Mouse (Mus musculus): ENCODE results near the gene Gm20517. TPM values are rescaled to one million over a fixed set of nuclear protein-coding genes. Genes with fewer than 3 reads are reported as not detected.
A peak's percentile ranks its signal among the peaks of the same experiment; 100 is the strongest.

Gm20517 gene
- polyA plus RNA-seq, 1 experiment from 2014 or later: 0.73 TPM

GRCm38 (mm10) chr17:47600601-47601388 is 10.6 kb upstream of the Gm20517 start:
- peaks cover 25% of the 10 kb centered on the region for H3K4me1 ChIP-seq (ENCODE audit: control insufficient read depth, insufficient read depth, low read length)
- no peak overlapping the region for H3K9ac ChIP-seq (ENCODE audit: low read depth, low read length)
- no peaks in the 10 kb centered on the region for H3K27me3 ChIP-seq (replicated peaks; ENCODE audit: control insufficient read depth, insufficient read depth, low read length)
- ATAC-seq: no peak
- H3K4me3 ChIP-seq (ENCODE audit: low read length): no peak overlapping the region
- H3K27ac ChIP-seq (ENCODE audit: low read length): peak overlapping the region; percentile 35
- peaks cover 24% of the 10 kb centered on the region for H3K36me3 ChIP-seq (ENCODE audit: control insufficient read depth, insufficient read depth, low read length)
- H3K9me3 ChIP-seq (ENCODE audit: control insufficient read depth, low read length): no peaks in the 10 kb centered on the region
- WGBS: 86% methylated on average over 13 of the region's 13 CpGs
- H3K4me2 ChIP-seq (ENCODE audit: low read depth, low read length): no peak overlapping the region

GRCm38 (mm10) chr17:47601389-47601755 is 10.0 kb upstream of the Gm20517 start:
- Histone ChIP-seq H3K9me3 (ENCODE audit: control insufficient read depth, low read length) (no peaks in the 10 kb centered on the region), H3K4me2 (ENCODE audit: low read depth, low read length) (no peak overlapping the region), H3K27me3 (replicated peaks; ENCODE audit: control insufficient read depth, insufficient read depth, low read length) (no peaks in the 10 kb centered on the region), H3K4me1 (ENCODE audit: control insufficient read depth, insufficient read depth, low read length) (peaks cover 21% of the 10 kb centered on the region), H3K4me3 (ENCODE audit: low read length) (no peak overlapping the region), H3K27ac (ENCODE audit: low read length) (no peak overlapping the region), H3K36me3 (ENCODE audit: control insufficient read depth, insufficient read depth, low read length) (peaks cover 24% of the 10 kb centered on the region), H3K9ac (ENCODE audit: low read depth, low read length) (no peak overlapping the region)
- no peak for ATAC-seq
- WGBS: 86% methylated on average over 10 of the region's 10 CpGs

DNA sequence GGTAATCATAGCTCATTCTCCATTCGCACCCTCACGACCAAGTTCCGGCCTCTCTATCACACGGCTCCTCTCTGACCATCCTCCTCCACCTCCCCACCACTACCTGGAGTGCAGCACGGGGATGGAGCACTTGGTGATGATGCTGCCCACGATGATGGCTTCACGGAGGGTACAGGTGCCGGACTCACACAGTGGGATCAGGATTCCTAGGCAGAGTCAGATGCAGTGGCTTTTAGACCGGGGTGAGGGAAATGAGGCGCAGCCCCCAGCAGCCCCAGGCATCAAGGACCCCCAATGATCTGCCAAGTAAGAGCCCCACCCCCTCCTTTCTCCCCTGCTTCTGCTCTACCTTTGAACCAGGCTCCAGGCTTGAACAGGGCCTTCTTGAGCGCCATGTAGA is 9.1 kb upstream of the Gm20517 start:
- Histone ChIP-seq H3K4me1 (ENCODE audit: control insufficient read depth, insufficient read depth, low read length) (peaks cover 12% of the 10 kb centered on the region), H3K27me3 (replicated peaks; ENCODE audit: control insufficient read depth, insufficient read depth, low read length) (no peaks in the 10 kb centered on the region), H3K4me2 (ENCODE audit: low read depth, low read length) (no peak overlapping the region), H3K9me3 (ENCODE audit: control insufficient read depth, low read length) (no peaks in the 10 kb centered on the region), H3K36me3 (ENCODE audit: control insufficient read depth, insufficient read depth, low read length) (peaks cover 18% of the 10 kb centered on the region), H3K9ac (ENCODE audit: low read depth, low read length) (no peak overlapping the region), H3K27ac (ENCODE audit: low read length) (no peak overlapping the region), H3K4me3 (ENCODE audit: low read length) (no peak overlapping the region)
- WGBS: 91% methylated on average over 11 of the region's 11 CpGs
- ATAC-seq: no peak

DNA sequence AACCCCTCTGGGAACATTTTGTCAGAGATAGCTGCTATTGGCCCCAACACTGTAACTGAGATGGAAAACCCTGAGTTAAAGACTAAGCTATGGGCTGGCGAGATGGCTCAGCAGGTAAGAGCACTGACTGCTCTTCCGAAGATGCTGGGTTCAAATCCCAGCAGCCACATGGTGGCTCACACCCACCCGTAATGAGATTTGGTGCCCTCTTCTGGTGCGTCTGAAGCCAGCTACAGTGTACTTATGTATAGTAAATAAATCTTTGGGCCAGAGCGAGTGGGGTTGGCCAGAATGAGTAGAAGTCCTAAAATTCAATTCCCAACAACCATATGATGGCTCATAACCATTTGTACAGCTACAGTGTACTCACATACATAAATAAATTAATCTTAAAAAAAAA is 5.2 kb upstream of the Gm20517 start:
- 67% methylated on average over 5 of the region's 5 CpGs for WGBS
- H3K36me3 ChIP-seq (ENCODE audit: control insufficient read depth, insufficient read depth, low read length): peaks cover 4% of the 10 kb centered on the region
- peaks cover 14% of the 10 kb centered on the region for H3K4me1 ChIP-seq (ENCODE audit: control insufficient read depth, insufficient read depth, low read length)

DNA sequence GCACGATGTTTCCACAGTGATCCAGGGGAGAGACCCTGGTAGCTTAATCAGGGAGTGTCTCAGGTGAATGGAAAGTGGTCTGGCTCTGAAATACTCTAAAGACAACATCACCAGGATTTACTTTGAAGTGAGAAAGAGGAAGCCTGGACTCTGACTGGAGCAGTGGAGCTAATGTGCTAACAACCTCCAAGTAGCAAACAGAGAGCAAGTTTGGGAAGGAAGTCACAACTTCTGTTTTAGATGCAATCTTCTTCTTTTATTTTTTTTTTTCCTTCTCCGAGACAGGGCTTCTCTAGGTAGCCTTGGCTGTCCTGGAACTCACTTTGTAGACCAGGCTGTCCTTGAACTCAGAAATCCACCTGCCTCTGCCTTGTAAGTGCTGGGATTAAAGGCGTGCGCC is 2.2 kb upstream of the Gm20517 start:
- H3K4me3 ChIP-seq (ENCODE audit: low read length): no peak overlapping the region
- H3K4me1 ChIP-seq (ENCODE audit: control insufficient read depth, insufficient read depth, low read length): peaks cover 24% of the 10 kb centered on the region
- WGBS: 88% methylated on average over 4 of the region's 4 CpGs
- no peak overlapping the region for H3K4me2 ChIP-seq (ENCODE audit: low read depth, low read length)
- H3K27ac ChIP-seq (ENCODE audit: low read length): no peak overlapping the region
- H3K36me3 ChIP-seq (ENCODE audit: control insufficient read depth, insufficient read depth, low read length): 0 out of 2 replicates have a peak, but pooled peaks cover 1% of the 10 kb centered on the region
- no peak for ATAC-seq
- H3K9me3 ChIP-seq (ENCODE audit: control insufficient read depth, low read length): no peaks in the 10 kb centered on the region
- no peak overlapping the region for H3K9ac ChIP-seq (ENCODE audit: low read depth, low read length)
- H3K27me3 ChIP-seq (replicated peaks; ENCODE audit: control insufficient read depth, insufficient read depth, low read length): no peaks in the 10 kb centered on the region

More for the DNA sequence above, 5.2 kb upstream of the Gm20517 start:
- Histone ChIP-seq H3K9ac (ENCODE audit: low read depth, low read length) (no peak overlapping the region), H3K27ac (ENCODE audit: low read length) (no peak overlapping the region), H3K9me3 (ENCODE audit: control insufficient read depth, low read length) (no peaks in the 10 kb centered on the region), H3K27me3 (replicated peaks; ENCODE audit: control insufficient read depth, insufficient read depth, low read length) (no peaks in the 10 kb centered on the region), H3K4me2 (ENCODE audit: low read depth, low read length) (no peak overlapping the region), H3K4me3 (ENCODE audit: low read length) (no peak overlapping the region)
- ATAC-seq: no peak

- Histone ChIP-seq H3K9me3 (ENCODE audit: control insufficient read depth, low read length) (no peaks in the 10 kb centered on the region), H3K27me3 (replicated peaks; ENCODE audit: control insufficient read depth, insufficient read depth, low read length) (no peaks in the 10 kb centered on the region), H3K4me3 (ENCODE audit: low read length) (peak overlapping the region; percentile 79), H3K4me2 (ENCODE audit: low read depth, low read length) (peak overlapping the region; percentile 56), H3K36me3 (ENCODE audit: control insufficient read depth, insufficient read depth, low read length) (0 out of 2 replicates have a peak, but pooled peaks cover 4% of the 10 kb centered on the region), H3K9ac (ENCODE audit: low read depth, low read length) (peak overlapping the region; percentile 79), H3K4me1 (ENCODE audit: control insufficient read depth, insufficient read depth, low read length) (peaks cover 24% of the 10 kb centered on the region), H3K27ac (ENCODE audit: low read length) (peak overlapping the region; percentile 35; the same call in 1 of the 2 replicates)
- WGBS: under 1% methylated on average over 13 of the region's 13 CpGs
- ATAC-seq: no peak; the same call in 1 of the 2 replicates
Observed at GRCm38 (mm10) chr17:47611661-47611982, 233 bp downstream of the Gm20517 start.

GRCm38 (mm10) chr17:47614018-47614417 is 2.6 kb downstream of the Gm20517 start:
- no peak overlapping the region for H3K27ac ChIP-seq (ENCODE audit: low read length)
- H3K4me1 ChIP-seq (ENCODE audit: control insufficient read depth, insufficient read depth, low read length): peaks cover 19% of the 10 kb centered on the region
- H3K36me3 ChIP-seq (ENCODE audit: control insufficient read depth, insufficient read depth, low read length): peaks cover 7% of the 10 kb centered on the region; the same call in 1 of the 2 replicates
- 86% methylated on average over 1 of the region's 1 CpGs for WGBS
- no peak overlapping the region for H3K4me2 ChIP-seq (ENCODE audit: low read depth, low read length)
- no peak overlapping the region for H3K9ac ChIP-seq (ENCODE audit: low read depth, low read length)
- ATAC-seq: no peak
- H3K9me3 ChIP-seq (ENCODE audit: control insufficient read depth, low read length): no peaks in the 10 kb centered on the region
- H3K27me3 ChIP-seq (replicated peaks; ENCODE audit: control insufficient read depth, insufficient read depth, low read length): no peaks in the 10 kb centered on the region
- H3K4me3 ChIP-seq (ENCODE audit: low read length): no peak overlapping the region

DNA sequence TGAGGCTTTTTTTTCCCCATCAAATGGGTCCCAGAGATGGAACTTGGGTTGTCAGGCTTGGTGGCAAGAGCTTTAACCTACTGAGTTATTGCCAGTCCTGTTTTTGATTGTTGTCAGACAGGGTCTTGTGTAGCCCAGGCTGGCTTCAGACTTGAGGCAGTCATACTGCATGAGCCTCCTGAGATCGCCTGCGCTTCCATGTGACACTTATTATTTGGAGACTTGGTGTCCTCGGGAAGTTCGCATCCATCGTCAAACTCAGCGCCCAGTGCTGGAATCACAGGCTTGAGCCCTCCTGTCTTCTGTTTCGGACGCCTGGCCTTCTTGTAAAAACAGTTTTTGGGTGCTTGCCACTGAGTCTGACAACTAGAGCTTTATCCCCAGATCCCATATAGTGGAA is 4.7 kb downstream of the Gm20517 start:
- Histone ChIP-seq H3K9ac (ENCODE audit: low read depth, low read length) (no peak overlapping the region), H3K9me3 (ENCODE audit: control insufficient read depth, low read length) (no peaks in the 10 kb centered on the region), H3K4me3 (ENCODE audit: low read length) (no peak overlapping the region), H3K4me1 (ENCODE audit: control insufficient read depth, insufficient read depth, low read length) (peaks cover 10% of the 10 kb centered on the region), H3K27ac (ENCODE audit: low read length) (no peak overlapping the region), H3K27me3 (replicated peaks; ENCODE audit: control insufficient read depth, insufficient read depth, low read length) (no peaks in the 10 kb centered on the region), H3K36me3 (ENCODE audit: control insufficient read depth, insufficient read depth, low read length) (peaks cover 7% of the 10 kb centered on the region; the same call in 1 of the 2 replicates), H3K4me2 (ENCODE audit: low read depth, low read length) (no peak overlapping the region)
- 96% methylated on average over 8 of the region's 8 CpGs for WGBS
- no peak for ATAC-seq

DNA sequence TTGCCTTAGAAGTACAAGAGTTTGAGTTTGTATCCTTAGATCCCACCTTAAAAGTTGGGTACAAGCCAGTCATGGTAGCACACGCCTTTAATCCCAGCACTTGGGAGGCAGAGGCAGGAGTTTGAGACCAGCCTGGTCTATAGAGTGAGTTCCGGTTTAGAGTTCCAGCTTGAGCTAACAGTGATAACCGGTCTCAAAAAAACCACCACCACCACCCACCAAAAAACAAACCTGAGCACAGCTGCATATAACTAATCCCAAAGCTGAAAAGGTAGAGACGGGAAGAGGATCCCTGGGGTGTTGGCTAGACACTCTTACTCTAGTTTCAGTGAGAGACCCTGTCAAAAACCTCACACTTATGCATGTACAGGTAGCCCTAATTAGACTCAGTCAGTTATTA is 5.3 kb downstream of the Gm20517 start:
- no peak for ATAC-seq
- no peak overlapping the region for H3K4me2 ChIP-seq (ENCODE audit: low read depth, low read length)
- no peak overlapping the region for H3K4me3 ChIP-seq (ENCODE audit: low read length)
- peaks cover 7% of the 10 kb centered on the region; the same call in 1 of the 2 replicates for H3K36me3 ChIP-seq (ENCODE audit: control insufficient read depth, insufficient read depth, low read length)
- H3K4me1 ChIP-seq (ENCODE audit: control insufficient read depth, insufficient read depth, low read length): peaks cover 10% of the 10 kb centered on the region
- H3K9ac ChIP-seq (ENCODE audit: low read depth, low read length): no peak overlapping the region
- no peaks in the 10 kb centered on the region for H3K27me3 ChIP-seq (replicated peaks; ENCODE audit: control insufficient read depth, insufficient read depth, low read length)
- H3K27ac ChIP-seq (ENCODE audit: low read length): no peak overlapping the region
- no peaks in the 10 kb centered on the region for H3K9me3 ChIP-seq (ENCODE audit: control insufficient read depth, low read length)
- 93% methylated on average over 4 of the region's 4 CpGs for WGBS
